Comparison of ENCODE assay signal across 24 mouse cellular contexts in genomic region chr14:60749880-60750279, GRCm38 (mm10). TPM values are rescaled to one million over a fixed set of nuclear protein-coding genes. Genes with fewer than 3 reads are reported as not detected.
A peak's percentile ranks its signal among the peaks of the same experiment; 100 is the strongest.
DNase-seq lines count a peak whose midpoint lies in the region; ATAC-seq lines count a peak whose summit lies in the region.
"Had no signal": no experiment of that assay in that cellular context is flagged by ENCODE, and none has a peak within 500 bp of the region (broad histone marks: within the 10 kb centered on the region; RNA-seq: fewer than 3 reads in every experiment).

No protein-coding gene starts in this region.

- peaks cover 89% of the 10 kb centered on the region for H3K36me3 ChIP-seq in heart, embryonic 13.5 days
- H3K36me3 ChIP-seq in hindbrain, embryonic 10.5 days, result peaks cover 96% of the 10 kb centered on the region

- DNase-seq in heart, adult 8-10 months (ENCODE audit: low spot score), result no peak
- peak; percentile 56 for DNase-seq in R1 (ENCODE audit: low read depth, low spot score)
- no peak for DNase-seq in frontal cortex, postnatal 25 days (ENCODE audit: low spot score in 2 of 2)
- no peak for DNase-seq in hindbrain, embryonic 10.5 days (ENCODE audit: low spot score)
- DNase-seq: adrenal gland, postnatal 25 days; cerebellum, adult 18-20 months; cerebellum, postnatal 36 days; forebrain, postnatal 0 days; kidney, adult 18-20 months; kidney, postnatal 10 days; layer of hippocampus, postnatal 36 days; lung, adult 18-20 months; lung, postnatal 36 days; spleen, adult 18-20 months; thymus, postnatal 36 days had no signal

- no peak overlapping the region for H3K4me3 ChIP-seq in heart, embryonic 13.5 days
- no peak overlapping the region for H3K4me3 ChIP-seq in hindbrain, embryonic 10.5 days
- H3K4me3 ChIP-seq: embryonic facial prominence, embryonic 15.5 days; layer of hippocampus, adult 2 months; midbrain, embryonic 10.5 days; neural tube, embryonic 12.5 days had no signal

- ATAC-seq in heart, embryonic 13.5 days (ENCODE audit: extremely low read depth, insufficient number of reproducible peaks, low FRiP score, low TSS enrichment), result no peak
- peak; percentile 56 for ATAC-seq in granulocyte monocyte progenitor cell, adult 5-6 weeks (replicated peaks; ENCODE audit: poor library complexity, severe bottlenecking)
- ATAC-seq in megakaryocyte progenitor cell, adult 5-6 weeks (replicated peaks; ENCODE audit: poor library complexity), result peak; percentile 64
- ATAC-seq: CD4-positive, CD25-positive, alpha-beta regulatory T cell, adult 4 months; forebrain, postnatal 0 days; hindbrain, embryonic 16.5 days had no signal

- WGBS in heart, embryonic 13.5 days, result 43% methylated on average over 12 of the region's 12 CpGs
- WGBS in hindbrain, embryonic 10.5 days, result 86% methylated on average over 12 of the region's 12 CpGs

- peak overlapping the region; percentile 79 for H3K27ac ChIP-seq in heart, embryonic 13.5 days (replicated peaks)
- H3K27ac ChIP-seq in hindbrain, embryonic 10.5 days, result no peak overlapping the region
- H3K27ac ChIP-seq: embryonic facial prominence, embryonic 15.5 days; layer of hippocampus, adult 2 months; midbrain, embryonic 10.5 days; neural tube, embryonic 12.5 days had no signal

- H3K27me3 ChIP-seq in heart, embryonic 13.5 days (replicated peaks), result no peaks in the 10 kb centered on the region
- H3K27me3 ChIP-seq in hindbrain, embryonic 10.5 days (ENCODE audit: insufficient read depth, poor library complexity, severe bottlenecking), result no peaks in the 10 kb centered on the region
- H3K27me3 ChIP-seq: embryonic facial prominence, embryonic 15.5 days; neural tube, embryonic 12.5 days had no signal

- H3K4me1 ChIP-seq in heart, embryonic 13.5 days, result peaks cover 31% of the 10 kb centered on the region
- H3K4me1 ChIP-seq in hindbrain, embryonic 10.5 days (replicated peaks), result no peaks in the 10 kb centered on the region
- H3K4me1 ChIP-seq: embryonic facial prominence, embryonic 15.5 days; midbrain, embryonic 10.5 days; neural tube, embryonic 12.5 days had no signal

- peak overlapping the region; percentile 24 for H3K4me2 ChIP-seq in heart, embryonic 13.5 days
- H3K4me2 ChIP-seq: embryonic facial prominence, embryonic 15.5 days; neural tube, embryonic 12.5 days had no signal

- no peaks in the 10 kb centered on the region for H3K9me3 ChIP-seq in heart, embryonic 13.5 days
- H3K9me3 ChIP-seq in hindbrain, embryonic 10.5 days, result no peaks in the 10 kb centered on the region
- H3K9me3 ChIP-seq: embryonic facial prominence, embryonic 15.5 days; midbrain, embryonic 10.5 days; neural tube, embryonic 12.5 days had no signal

- H3K9ac ChIP-seq in heart, embryonic 13.5 days, result 0 out of 2 replicates have a peak overlapping the region, but pooled peaks have one; percentile 28
- H3K9ac ChIP-seq: embryonic facial prominence, embryonic 15.5 days; forebrain, postnatal 0 days; neural tube, embryonic 12.5 days had no signal

RNA-seq across cellular contexts. Expression of gene C1qtnf9, which starts 18.1 kb away (rescaled TPM):
- polyA plus RNA-seq in heart, embryonic 13.5 days (2015; fragmentation: Nextera tagmentation; extraction: Ambion mirVana), result 0.36 and 0.60 TPM in 2 replicates
- 10 to 100 TPM; 39.4 to 49.7 (median 43.6) TPM for total RNA-seq in heart, adult 8-10 months (2022)
- not detected in 2 replicates for total RNA-seq in granulocyte monocyte progenitor cell, adult 5-6 weeks (2014; fragmentation: Nextera tagmentation)
- total RNA-seq in granulocyte monocyte progenitor cell, adult 5-6 weeks (2017), result not detected in 2 replicates
- not detected in 2 replicates for total RNA-seq in megakaryocyte progenitor cell, adult 5-6 weeks (2015)
- not detected in 2 replicates for total RNA-seq in megakaryocyte progenitor cell, adult 5-6 weeks (2017)
- 0.10 and 0.30 TPM in 2 replicates for polyA plus RNA-seq in hindbrain, embryonic 10.5 days (2016; fragmentation: Nextera tagmentation; extraction: Ambion mirVana)
- total RNA-seq: forebrain, postnatal 0 days had no signal
- polyA plus RNA-seq: forebrain, postnatal 0 days had no signal

RNA-seq across cellular contexts. Expression of gene Mipep, which starts 34.5 kb away (rescaled TPM):
- polyA plus RNA-seq in heart, embryonic 13.5 days (2015; fragmentation: Nextera tagmentation; extraction: Ambion mirVana), result 24.5 and 27.4 TPM in 2 replicates
- total RNA-seq in heart, adult 8-10 months (2022), result 10 to 100 TPM; 70.6 to 75.9 (median 73.6) TPM
- 19.7 and 25.8 TPM in 2 replicates for total RNA-seq in granulocyte monocyte progenitor cell, adult 5-6 weeks (2014; fragmentation: Nextera tagmentation)
- 24.0 and 25.5 TPM in 2 replicates for total RNA-seq in granulocyte monocyte progenitor cell, adult 5-6 weeks (2017)
- 15.8 and 20.6 TPM in 2 replicates for total RNA-seq in megakaryocyte progenitor cell, adult 5-6 weeks (2015)
- 23.1 and 24.2 TPM in 2 replicates for total RNA-seq in megakaryocyte progenitor cell, adult 5-6 weeks (2017)
- 20.8 and 22.2 TPM in 2 replicates for polyA plus RNA-seq in hindbrain, embryonic 10.5 days (2016; fragmentation: Nextera tagmentation; extraction: Ambion mirVana)

Comparison
In these comparisons a context has a peak if more than half of its experiments do, and no peak if none do; other contexts are left out.
1. RNA of gene C1qtnf9, which starts 18.1 kb away (total RNA-seq): 39.4 to 49.7 TPM in heart, adult 8-10 months; not detected in granulocyte monocyte progenitor cell, adult 5-6 weeks and not detected in megakaryocyte progenitor cell, adult 5-6 weeks; every median in the first group is over 10 times any median in the second.